Mouse (Mus musculus) cerebellum, adult 8-10 months (tissue): ENCODE measurements around the gene Zfp367.

Experiments used
- DNase-seq: peaks from one replicate; pipeline ENCODE4 v3.0.0; 2022

Zfp367 gene

DNA sequence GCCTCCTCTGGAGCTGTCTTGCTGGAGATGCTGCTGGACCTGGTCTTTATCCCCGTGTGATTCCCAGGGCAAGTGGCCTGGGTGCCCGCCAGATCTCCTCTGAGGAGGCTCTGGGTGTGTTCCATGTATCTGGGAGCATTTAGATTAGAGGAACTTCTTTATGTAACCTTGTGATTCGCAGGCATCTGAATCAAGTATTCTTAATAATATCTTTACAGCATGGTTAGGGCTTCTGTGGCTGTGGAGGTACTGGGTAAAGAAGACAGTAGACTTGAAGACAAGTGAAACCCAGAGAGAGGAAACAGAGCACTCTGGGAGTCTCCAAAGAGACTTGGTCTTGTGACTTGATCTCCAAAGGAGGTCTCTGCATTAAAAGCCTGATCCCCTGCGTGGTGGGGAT, 63.9 kb downstream of the Zfp367 start, which contains the start of gene Hsd17b3:
TSS of gene Hsd17b3 (minus strand) at position 101 of the 400 bp plus-strand sequence.
- DNase-seq: no peak

GRCm38 (mm10) chr13:64088057-64088456, 64.9 kb downstream of the Zfp367 start:
- DNase-seq: no peak

GRCm38 (mm10) chr13:64086036-64086435, 67.0 kb downstream of the Zfp367 start:
- DNase-seq: no peak

DNA sequence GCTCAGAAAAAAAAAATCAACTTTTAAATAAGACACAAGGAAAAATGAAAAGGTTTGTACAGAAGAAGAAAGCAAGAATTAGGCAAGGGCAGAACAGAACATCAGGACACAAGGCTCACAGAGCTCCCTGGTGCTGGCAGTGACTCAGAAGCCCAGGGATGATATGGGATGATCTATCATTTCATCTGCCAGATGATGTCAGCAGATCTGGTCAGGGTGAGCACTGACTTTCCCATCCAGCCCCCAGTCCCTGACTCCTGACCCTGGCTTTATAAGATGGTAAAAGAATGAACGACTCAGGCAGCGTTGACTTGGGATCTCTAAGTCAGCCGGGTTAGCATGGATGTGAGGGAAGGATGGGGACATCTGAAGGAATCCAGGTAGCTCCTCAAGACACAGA, 69.7 kb downstream of the Zfp367 start:
- no peak for DNase-seq
